Mouse (Mus musculus): Measurements from ENCODE around the gene Zscan26. TPM values are rescaled to one million over a fixed set of nuclear protein-coding genes. Genes with fewer than 3 reads are reported as not detected.
"Not testable (repeated sequence)": the region's sequence is repeated elsewhere in the genome, so short reads cannot be mapped to it uniquely, and the experiment has no call there.

Gene Zscan26
- total RNA-seq (2015; ENCODE audit: low replicate concordance) (3.8 and 4.8 TPM in 2 replicates), total RNA-seq (2017; ENCODE audit: low replicate concordance) (1.7 and 2.2 TPM in 2 replicates)

- ATAC-seq (replicated peaks; ENCODE audit: low FRiP score, poor library complexity, severe bottlenecking): no peak
These were observed at the start of gene Zscan26 for GRCm38 (mm10) chr13:21453449-21453848. TSS of gene Zscan26 (minus strand) at chr13:21453730.

- ATAC-seq (replicated peaks; ENCODE audit: low FRiP score, poor library complexity, severe bottlenecking): no peak
These were observed 48.8 kb upstream of the Zscan26 start for GRCm38 (mm10) chr13:21502296-21502695.

GRCm38 (mm10) chr13:21501182-21501581 is 47.7 kb upstream of the Zscan26 start, which contains the start of gene Gm11273:
TSS of gene Gm11273 (minus strand) at chr13:21501418.
- ATAC-seq (replicated peaks; ENCODE audit: low FRiP score, poor library complexity, severe bottlenecking): peak; percentile 73

GRCm38 (mm10) chr13:21495080-21495479 is 41.5 kb upstream of the Zscan26 start, which contains the start of gene AK157302:
TSS of gene AK157302 (plus strand) at chr13:21495223.
- no peak for ATAC-seq (replicated peaks; ENCODE audit: low FRiP score, poor library complexity, severe bottlenecking)

GRCm38 (mm10) chr13:21492847-21493246 is 39.3 kb upstream of the Zscan26 start:
- ATAC-seq (replicated peaks; ENCODE audit: low FRiP score, poor library complexity, severe bottlenecking): no peak

- no peak for ATAC-seq (replicated peaks; ENCODE audit: low FRiP score, poor library complexity, severe bottlenecking)
These were observed 33.4 kb upstream of the Zscan26 start for GRCm38 (mm10) chr13:21486881-21487280.

GRCm38 (mm10) chr13:21478759-21479670 is 25.5 kb upstream of the Zscan26 start, which contains the start of the genes Zkscan4 and Gm10065:
TSS of gene Zkscan4 (plus strand) at chr13:21478907.
TSS of gene Gm10065 (minus strand) at chr13:21479441.
- ATAC-seq (replicated peaks; ENCODE audit: low FRiP score, poor library complexity, severe bottlenecking): not testable (repeated sequence)

- no peak for ATAC-seq (replicated peaks; ENCODE audit: low FRiP score, poor library complexity, severe bottlenecking)
These were observed 18.9 kb upstream of the Zscan26 start for GRCm38 (mm10) chr13:21472427-21472826.

- ATAC-seq (replicated peaks; ENCODE audit: low FRiP score, poor library complexity, severe bottlenecking): no peak
These were observed 15.6 kb upstream of the Zscan26 start for GRCm38 (mm10) chr13:21469097-21469496.

GRCm38 (mm10) chr13:21468061-21469019 is 14.8 kb upstream of the Zscan26 start, which contains the start of gene Nkapl:
TSS of gene Nkapl (minus strand) at chr13:21468509.
- ATAC-seq (replicated peaks; ENCODE audit: low FRiP score, poor library complexity, severe bottlenecking): peak; percentile 98

- no peak for ATAC-seq (replicated peaks; ENCODE audit: low FRiP score, poor library complexity, severe bottlenecking)
These were observed 13.8 kb upstream of the Zscan26 start for GRCm38 (mm10) chr13:21467336-21467735.

- ATAC-seq (replicated peaks; ENCODE audit: low FRiP score, poor library complexity, severe bottlenecking): not testable (repeated sequence)
These were observed 9.0 kb upstream of the Zscan26 start for GRCm38 (mm10) chr13:21462516-21462915.

GRCm38 (mm10) chr13:21456347-21456746 is 2.8 kb upstream of the Zscan26 start:
- no peak for ATAC-seq (replicated peaks; ENCODE audit: low FRiP score, poor library complexity, severe bottlenecking)

GRCm38 (mm10) chr13:21454133-21454532 is 603 bp upstream of the Zscan26 start:
- ATAC-seq (replicated peaks; ENCODE audit: low FRiP score, poor library complexity, severe bottlenecking): no peak

GRCm38 (mm10) chr13:21453042-21453441 is 488 bp downstream of the Zscan26 start:
- no peak for ATAC-seq (replicated peaks; ENCODE audit: low FRiP score, poor library complexity, severe bottlenecking)

- ATAC-seq (replicated peaks; ENCODE audit: low FRiP score, poor library complexity, severe bottlenecking): no peak
These were observed 5.5 kb downstream of the Zscan26 start for GRCm38 (mm10) chr13:21447856-21448614.

GRCm38 (mm10) chr13:21446796-21447195 is 6.7 kb downstream of the Zscan26 start:
- no peak for ATAC-seq (replicated peaks; ENCODE audit: low FRiP score, poor library complexity, severe bottlenecking)

- no peak for ATAC-seq (replicated peaks; ENCODE audit: low FRiP score, poor library complexity, severe bottlenecking)
These were observed 12.3 kb downstream of the Zscan26 start for GRCm38 (mm10) chr13:21441207-21441572.
